Mouse (Mus musculus) kidney, adult 18-20 months (tissue): ENCODE data around the gene Slc22a2.

Source experiments
- DNase-seq: peaks from one replicate; pipeline ENCODE4 v3.0.0; 2021

Slc22a2 gene

GRCm38 (mm10) chr17:12583991-12584390 lies at the start of gene Slc22a2:
Slc22a2 (plus strand) TSS chr17:12584132.
- peak; percentile 62 for DNase-seq

- peak; percentile 73 for DNase-seq
Observed at GRCm38 (mm10) chr17:12534353-12535145, 49.4 kb upstream of the Slc22a2 start.

- DNase-seq = no peak
Observed at GRCm38 (mm10) chr17:12562215-12562614, 21.7 kb upstream of the Slc22a2 start.

GRCm38 (mm10) chr17:12564481-12565000 lies 19.4 kb upstream of the Slc22a2 start:
- peak; percentile 40 for DNase-seq

GRCm38 (mm10) chr17:12565443-12565842 lies 18.5 kb upstream of the Slc22a2 start:
- DNase-seq = no peak

- DNase-seq = no peak
Observed at GRCm38 (mm10) chr17:12571316-12571715, 12.6 kb upstream of the Slc22a2 start.

GRCm38 (mm10) chr17:12571924-12572463 lies 11.9 kb upstream of the Slc22a2 start:
- peak; percentile 17 for DNase-seq

GRCm38 (mm10) chr17:12575391-12575790 lies 8.5 kb upstream of the Slc22a2 start:
- peak; percentile 9 for DNase-seq

- DNase-seq = peak; percentile 0
Observed at GRCm38 (mm10) chr17:12577096-12577495, 6.8 kb upstream of the Slc22a2 start.

- DNase-seq = peak; percentile 45
Observed at GRCm38 (mm10) chr17:12585366-12585765, 1.4 kb downstream of the Slc22a2 start.

GRCm38 (mm10) chr17:12586966-12587365 lies 3.0 kb downstream of the Slc22a2 start:
- DNase-seq = no peak

GRCm38 (mm10) chr17:12588801-12589247 lies 4.9 kb downstream of the Slc22a2 start:
- peak; percentile 21 for DNase-seq

GRCm38 (mm10) chr17:12590911-12591625 lies 7.1 kb downstream of the Slc22a2 start:
- no peak for DNase-seq

- DNase-seq = no peak
Observed at GRCm38 (mm10) chr17:12595846-12596515, 12.0 kb downstream of the Slc22a2 start.

- no peak for DNase-seq
Observed at GRCm38 (mm10) chr17:12606634-12607033, 22.7 kb downstream of the Slc22a2 start.

- DNase-seq = no peak
Observed at GRCm38 (mm10) chr17:12607202-12607601, 23.3 kb downstream of the Slc22a2 start.

GRCm38 (mm10) chr17:12614511-12615385 lies 30.8 kb downstream of the Slc22a2 start:
- DNase-seq = no peak

- no peak for DNase-seq
Observed at GRCm38 (mm10) chr17:12615429-12615828, 31.5 kb downstream of the Slc22a2 start.

GRCm38 (mm10) chr17:12619641-12620040 lies 35.7 kb downstream of the Slc22a2 start:
- DNase-seq = no peak

GRCm38 (mm10) chr17:12627983-12628382 lies 44.1 kb downstream of the Slc22a2 start:
- DNase-seq = no peak

- DNase-seq = no peak
Observed at GRCm38 (mm10) chr17:12630976-12631730, 47.2 kb downstream of the Slc22a2 start.
